Mouse (Mus musculus) heart, postnatal 0 days (tissue): ENCODE results near the gene Trp53bp2. TPM values are rescaled to one million over a fixed set of nuclear protein-coding genes. Genes with fewer than 3 reads are reported as not detected.
A peak's percentile ranks its signal among the peaks of the same experiment; 100 is the strongest.

Source experiments
- ATAC-seq: fragments of 200-750 bp; cut with Nextera tagmentation; 2 replicates; pipeline ENCODE4 v1.8.0; 2017; ENCODE audit warnings: low read depth, moderate number of reproducible peaks, moderate library complexity; ENCODE audit not compliant: insufficient read depth
- DNase-seq: peaks from one replicate; pipeline ENCODE4 v3.0.0-alpha.2; 2016; ENCODE audit warnings: low spot score
- H3K27ac ChIP-seq: fragments of 300-500 bp; sonication (generic); 2 replicates; pipeline ENCODE4 v1.5.1; 2014; ENCODE audit warnings: low read depth, mild to moderate bottlenecking
- H3K27me3 ChIP-seq: fragments of 300-500 bp; sonication (generic); 2 replicates; pipeline ENCODE4 v1.6.1; 2014; ENCODE audit warnings: low read length, mixed read lengths; ENCODE audit not compliant: control insufficient read depth, insufficient read depth
- H3K36me3 ChIP-seq: fragments of 300-500 bp; sonication (generic); replicated peaks from 2 replicates; pipeline ENCODE4 v1.6.1; 2014; ENCODE audit warnings: low read length, mixed read lengths; ENCODE audit not compliant: control insufficient read depth, insufficient read depth
- H3K4me1 ChIP-seq: fragments of 300-500 bp; sonication (generic); 2 replicates; pipeline ENCODE4 v1.6.1; 2014; ENCODE audit warnings: antibody characterized with exemption; ENCODE audit not compliant: control insufficient read depth, insufficient read depth
- H3K4me2 ChIP-seq: fragments of 300-500 bp; sonication (generic); 2 replicates; pipeline ENCODE4 v1.6.1; 2014; ENCODE audit warnings: low read depth, mild to moderate bottlenecking, low read length, moderate library complexity
- H3K4me3 ChIP-seq: fragments of 300-500 bp; sonication (generic); 2 replicates; pipeline ENCODE4 v1.5.1; 2014; ENCODE audit warnings: low read depth, low read length
- H3K9ac ChIP-seq: fragments of 300-500 bp; sonication (generic); replicated peaks from 2 replicates; pipeline ENCODE4 v1.6.1; 2014; ENCODE audit warnings: low read depth, low read length, mixed read lengths
- H3K9me3 ChIP-seq: fragments of 300-500 bp; sonication (generic); replicated peaks from 2 replicates; pipeline ENCODE4 v1.6.1; 2016; ENCODE audit warnings: low read length; ENCODE audit not compliant: control insufficient read depth
- CTCF ChIP-seq: IDR thresholded peaks from 2 replicates; pipeline ENCODE4 v1.5.1; 2016; ENCODE audit warnings: antibody characterized with exemption, control low read depth, low read depth
- EP300 ChIP-seq: IDR thresholded peaks from 2 replicates; pipeline ENCODE4 v1.6.1; 2016; ENCODE audit warnings: antibody characterized with exemption, low read depth
- WGBS: fragments of 180-500 bp; shearing (Covaris S2); extraction: QIAGEN DNeasy Blood & Tissue Kit; methylation state at CpG from one replicate; pipeline ENCODE4 v1.1.7; 2014; 5-methylcytosine and 5-hydroxymethylcytosine counted together
- polyA plus RNA-seq: library from polyadenylated mRNA; unstranded; fragments of >200 nt; fragmentation: Nextera tagmentation; extraction: Ambion mirVana; gene quantifications from 2 replicates; pipeline ENCODE4 v1.2.1, GENCODE M21; 2015
- total RNA-seq: library from RNA; depleted of rRNA; stranded (reverse); fragments of >200 nt; gene quantifications from 2 replicates; pipeline ENCODE4 v1.2.3, GENCODE M21; 2014; ENCODE audit warnings: low replicate concordance

Gene Trp53bp2
- total and polyA plus RNA-seq, 2 experiments from 2014 or later, result 8.3 to 13.6 TPM

- 67% methylated on average over 5 of the region's 5 CpGs for WGBS
- Histone ChIP-seq H3K4me2 (no peak overlapping the region), H3K27ac (no peak overlapping the region), H3K27me3 (no peaks in the 10 kb centered on the region), H3K9ac (no peak overlapping the region), H3K4me1 (peaks cover 10% of the 10 kb centered on the region), H3K9me3 (no peaks in the 10 kb centered on the region), H3K4me3 (no peak overlapping the region), H3K36me3 (peaks cover 55% of the 10 kb centered on the region)
- ATAC-seq (no peak), DNase-seq (no peak)
- TF ChIP-seq EP300 (no peak), CTCF (no peak)
Observed at GRCm38 (mm10) chr1:182436746-182437145, 27.8 kb downstream of the Trp53bp2 start.

GRCm38 (mm10) chr1:182439546-182440222 lies 30.7 kb downstream of the Trp53bp2 start:
- peaks cover 10% of the 10 kb centered on the region for H3K4me1 ChIP-seq
- peaks cover 60% of the 10 kb centered on the region for H3K36me3 ChIP-seq
- no peaks in the 10 kb centered on the region for H3K27me3 ChIP-seq
- 57% methylated on average over 5 of the region's 5 CpGs for WGBS
- ATAC-seq (peak; percentile 84), DNase-seq (peak; percentile 69)
- no peak overlapping the region for H3K4me3 ChIP-seq
- no peaks in the 10 kb centered on the region for H3K9me3 ChIP-seq
- TF ChIP-seq EP300, result 0 out of 2 replicates have a peak, but pooled peaks have one; percentile 41
- TF ChIP-seq CTCF, result no peak
- no peak overlapping the region for H3K4me2 ChIP-seq
- peak overlapping the region; percentile 64 for H3K27ac ChIP-seq
- H3K9ac ChIP-seq, result no peak overlapping the region

GRCm38 (mm10) chr1:182441791-182442473 lies 33.0 kb downstream of the Trp53bp2 start:
- Histone ChIP-seq H3K9me3 (no peaks in the 10 kb centered on the region), H3K36me3 (peaks cover 69% of the 10 kb centered on the region), H3K27me3 (no peaks in the 10 kb centered on the region), H3K4me2 (no peak overlapping the region), H3K4me1 (peaks cover 10% of the 10 kb centered on the region), H3K4me3 (no peak overlapping the region), H3K9ac (no peak overlapping the region), H3K27ac (no peak overlapping the region)
- DNase-seq (no peak), ATAC-seq (no peak)
- 85% methylated on average over 18 of the region's 18 CpGs for WGBS
- TF ChIP-seq CTCF, result no peak
- TF ChIP-seq EP300, result no peak

GRCm38 (mm10) chr1:182444116-182444515 lies 35.1 kb downstream of the Trp53bp2 start:
- Histone ChIP-seq H3K27ac (peak overlapping the region; percentile 57), H3K4me1 (peaks cover 10% of the 10 kb centered on the region), H3K4me2 (no peak overlapping the region), H3K36me3 (peaks cover 74% of the 10 kb centered on the region), H3K9me3 (no peaks in the 10 kb centered on the region), H3K4me3 (no peak overlapping the region), H3K27me3 (no peaks in the 10 kb centered on the region), H3K9ac (no peak overlapping the region)
- WGBS, result 39% methylated on average over 2 of the region's 2 CpGs
- no peak; the same call in 1 of the 2 replicates for ATAC-seq
- TF ChIP-seq EP300, result no peak
- no peak for TF ChIP-seq CTCF
- no peak for DNase-seq

GRCm38 (mm10) chr1:182448276-182449035 lies 39.5 kb downstream of the Trp53bp2 start:
- no peaks in the 10 kb centered on the region for H3K27me3 ChIP-seq
- H3K9me3 ChIP-seq, result no peaks in the 10 kb centered on the region
- no peak for ATAC-seq
- H3K9ac ChIP-seq, result no peak overlapping the region
- H3K27ac ChIP-seq, result no peak overlapping the region
- H3K4me1 ChIP-seq, result no peaks in the 10 kb centered on the region; the same call in 1 of the 2 replicates
- TF ChIP-seq CTCF, result no peak
- TF ChIP-seq EP300, result no peak
- H3K4me2 ChIP-seq, result no peak overlapping the region
- H3K36me3 ChIP-seq, result peaks cover 69% of the 10 kb centered on the region
- WGBS, result 95% methylated on average over 14 of the region's 14 CpGs
- DNase-seq, result no peak
- H3K4me3 ChIP-seq, result no peak overlapping the region
